Mouse (Mus musculus) intestine, embryonic 14.5 days (tissue): ENCODE measurements at regions not wholly inside any gene's neighbourhood (a gene's known extent, or its start where the extent isn't known, plus 50 kb on each side); places are given as distances from the start of the nearest gene placed in this dataset.

ENCODE experiments used
- ATAC-seq: fragments of 200-750 bp; cut with Nextera tagmentation; replicated peaks from 2 replicates; pipeline ENCODE4 v1.8.0; 2017; ENCODE audit warnings: low read depth, moderate number of reproducible peaks, moderate TSS enrichment, moderate library complexity; ENCODE audit not compliant: low FRiP score, low TSS enrichment
- DNase-seq: peaks from one replicate; pipeline ENCODE4 v3.0.0-alpha.2; 2018; ENCODE audit warnings: low spot score
- H3K27ac ChIP-seq: fragments of 300-500 bp; sonication (generic); 2 replicates; pipeline ENCODE4 v1.5.1; 2014; ENCODE audit warnings: low read depth, mild to moderate bottlenecking, control low read depth
- H3K27me3 ChIP-seq: fragments of 300-500 bp; sonication (generic); replicated peaks from 2 replicates; pipeline ENCODE4 v1.6.1; 2014; ENCODE audit warnings: low read length, control low read depth; ENCODE audit not compliant: control insufficient read depth, insufficient read depth
- H3K36me3 ChIP-seq: fragments of 300-500 bp; sonication (generic); 2 replicates; pipeline ENCODE4 v1.6.1; 2014; ENCODE audit warnings: low read length, control low read depth; ENCODE audit not compliant: control insufficient read depth, insufficient read depth
- H3K4me1 ChIP-seq: fragments of 300-500 bp; sonication (generic); replicated peaks from 2 replicates; pipeline ENCODE4 v1.6.1; 2014; ENCODE audit warnings: low read length, control low read depth, mixed read lengths; ENCODE audit not compliant: control insufficient read depth, insufficient read depth
- H3K4me2 ChIP-seq: fragments of 300-500 bp; sonication (generic); 2 replicates; pipeline ENCODE4 v1.6.1; 2014; ENCODE audit warnings: low read length
- H3K4me3 ChIP-seq: fragments of 300-500 bp; sonication (generic); 2 replicates; pipeline ENCODE4 v1.5.1; 2014; ENCODE audit warnings: low read depth, low read length, control low read depth, mixed read lengths
- H3K9ac ChIP-seq: fragments of 300-500 bp; sonication (generic); 2 replicates; pipeline ENCODE4 v1.6.1; 2014; ENCODE audit warnings: mild to moderate bottlenecking, low read length
- H3K9me3 ChIP-seq: fragments of 300-500 bp; sonication (generic); 2 replicates; pipeline ENCODE4 v1.6.1; 2016; ENCODE audit warnings: low read length, control low read depth; ENCODE audit not compliant: control insufficient read depth
- WGBS: fragments of 180-500 bp; shearing (Covaris S2); extraction: QIAGEN DNeasy Blood & Tissue Kit; methylation state at CpG from one replicate; pipeline ENCODE4 v1.1.7; 2014; 5-methylcytosine and 5-hydroxymethylcytosine counted together

DNA sequence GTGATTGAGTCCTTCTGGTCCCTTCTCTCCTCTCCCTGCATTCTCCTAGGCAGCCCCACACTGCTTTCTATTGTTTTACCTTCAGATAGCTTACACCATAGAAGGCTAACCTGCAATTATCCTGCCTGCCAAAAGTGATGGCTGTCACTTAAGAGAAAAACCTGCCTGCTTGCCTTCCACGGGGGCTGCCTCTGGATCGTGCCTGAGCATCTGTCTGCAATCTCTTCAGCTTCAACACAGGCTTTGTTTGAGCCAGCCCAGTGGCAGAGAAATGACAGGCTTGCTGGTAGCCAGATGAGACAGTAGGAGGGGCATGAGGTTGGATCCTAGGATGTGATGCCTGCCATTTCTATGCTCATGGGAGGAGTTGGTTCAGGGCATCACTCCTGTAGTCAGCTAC lies 345.2 kb upstream of the Tshz3 start:
- H3K4me3 ChIP-seq: no peak overlapping the region
- ATAC-seq (no peak), DNase-seq (no peak)
- no peaks in the 10 kb centered on the region for H3K9me3 ChIP-seq
- H3K36me3 ChIP-seq: no peaks in the 10 kb centered on the region
- H3K4me2 ChIP-seq: no peak overlapping the region
- WGBS: 46% methylated on average over 2 of the region's 2 CpGs
- no peak overlapping the region for H3K27ac ChIP-seq
- peaks cover 6% of the 10 kb centered on the region; the same call in 1 of the 2 replicates for H3K4me1 ChIP-seq
- H3K27me3 ChIP-seq: no peaks in the 10 kb centered on the region
- no peak overlapping the region for H3K9ac ChIP-seq

DNA sequence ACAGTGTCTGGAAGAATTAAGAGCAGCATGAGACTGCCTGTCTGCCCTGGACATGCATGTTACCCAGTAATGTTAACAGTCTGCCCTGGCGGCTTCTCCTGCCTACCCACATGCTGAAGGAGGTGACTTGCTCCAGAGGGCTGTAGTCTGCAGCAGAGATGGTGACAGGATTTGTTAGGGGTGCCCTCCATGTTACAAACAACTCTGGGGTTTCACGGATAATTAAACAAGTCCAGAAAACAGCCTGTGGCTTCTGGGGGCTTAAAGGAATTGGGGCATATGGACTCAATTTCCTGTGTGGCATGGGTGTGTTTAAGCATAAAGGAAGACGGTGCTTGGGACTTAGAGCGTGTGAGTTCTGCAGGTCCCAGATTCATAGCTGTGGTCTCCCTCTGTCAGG lies 347.3 kb upstream of the Tshz3 start:
- peaks cover 6% of the 10 kb centered on the region; the same call in 1 of the 2 replicates for H3K4me1 ChIP-seq
- no peak overlapping the region for H3K4me3 ChIP-seq
- WGBS: 59% methylated on average over 4 of the region's 4 CpGs
- ATAC-seq (no peak), DNase-seq (no peak)
- H3K27me3 ChIP-seq: no peaks in the 10 kb centered on the region
- H3K9ac ChIP-seq: no peak overlapping the region
- no peaks in the 10 kb centered on the region for H3K36me3 ChIP-seq
- no peak overlapping the region for H3K27ac ChIP-seq
- H3K9me3 ChIP-seq: no peaks in the 10 kb centered on the region
- H3K4me2 ChIP-seq: no peak overlapping the region

DNA sequence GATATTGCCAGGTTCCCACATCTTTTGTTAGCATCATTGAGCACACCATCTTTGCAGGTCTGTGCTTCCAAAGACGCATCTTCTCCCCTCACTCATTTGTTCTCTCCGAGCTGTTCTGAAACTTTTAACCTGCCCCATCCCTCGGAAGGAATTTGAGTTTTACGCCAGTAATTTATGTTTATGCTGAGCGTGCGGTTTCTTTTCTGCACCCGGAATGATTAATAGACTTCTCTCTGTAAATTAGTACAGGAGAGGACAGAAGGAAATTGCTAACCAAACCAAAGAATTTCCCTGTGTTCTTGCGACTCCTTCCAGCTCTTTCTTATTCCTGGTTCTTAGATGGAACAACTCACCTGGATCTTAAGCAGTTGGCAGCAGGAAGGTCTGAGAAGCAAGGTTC lies 349.7 kb upstream of the Tshz3 start:
- no peak overlapping the region for H3K4me2 ChIP-seq
- DNase-seq (no peak), ATAC-seq (no peak)
- no peak overlapping the region for H3K9ac ChIP-seq
- H3K27ac ChIP-seq: no peak overlapping the region
- H3K4me1 ChIP-seq: peaks cover 6% of the 10 kb centered on the region; the same call in 1 of the 2 replicates
- no peaks in the 10 kb centered on the region for H3K27me3 ChIP-seq
- WGBS: 31% methylated on average over 8 of the region's 8 CpGs
- H3K36me3 ChIP-seq: no peaks in the 10 kb centered on the region
- no peaks in the 10 kb centered on the region for H3K9me3 ChIP-seq
- no peak overlapping the region for H3K4me3 ChIP-seq

DNA sequence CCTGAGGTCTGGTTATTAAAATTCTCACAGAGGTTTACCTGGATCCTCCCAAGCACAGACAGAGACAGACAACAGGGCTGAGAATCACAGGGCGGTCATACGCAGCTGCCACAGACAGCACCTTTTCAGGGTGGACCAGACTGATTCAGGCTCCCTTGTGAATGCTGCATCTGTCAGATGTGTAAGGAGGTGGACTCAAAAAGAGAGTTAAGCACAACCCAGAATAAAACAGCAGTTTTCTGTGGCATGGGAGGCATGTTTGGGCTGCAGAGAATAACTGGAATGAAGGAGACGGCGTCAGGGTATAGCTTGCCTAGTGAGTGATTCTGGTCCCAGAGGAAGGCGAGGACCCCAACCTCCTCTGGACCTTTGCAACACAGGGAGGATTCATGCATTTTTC lies 363.1 kb upstream of the Tshz3 start:
- Histone ChIP-seq H3K27ac (no peak overlapping the region), H3K9ac (no peak overlapping the region), H3K4me2 (no peak overlapping the region), H3K9me3 (no peaks in the 10 kb centered on the region), H3K27me3 (no peaks in the 10 kb centered on the region), H3K4me3 (no peak overlapping the region), H3K4me1 (peaks cover 17% of the 10 kb centered on the region; the same call in 1 of the 2 replicates), H3K36me3 (no peaks in the 10 kb centered on the region)
- DNase-seq (no peak), ATAC-seq (no peak)
- WGBS: 88% methylated on average over 5 of the region's 5 CpGs

DNA sequence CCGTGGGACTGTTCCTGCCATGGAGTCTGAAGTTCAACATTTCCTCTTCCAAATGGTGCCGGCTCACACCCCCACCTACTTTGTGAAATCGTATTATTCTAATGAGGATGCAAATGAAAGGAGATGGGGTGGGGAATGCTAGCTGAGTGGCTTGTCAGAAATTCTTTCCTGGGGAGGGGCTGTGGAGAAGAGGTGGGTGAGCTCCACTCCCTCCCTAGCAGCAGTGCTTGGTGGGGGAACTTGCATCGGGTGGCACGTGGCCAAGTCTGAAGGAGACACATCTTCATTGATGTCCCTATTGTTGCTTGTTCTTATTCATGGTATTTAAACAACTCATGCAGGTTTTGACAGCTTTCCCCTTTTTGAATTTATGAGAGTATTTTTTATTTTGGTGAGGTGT lies 363.8 kb upstream of the Tshz3 start:
- Histone ChIP-seq H3K27me3 (no peaks in the 10 kb centered on the region), H3K27ac (no peak overlapping the region), H3K9me3 (no peaks in the 10 kb centered on the region), H3K9ac (no peak overlapping the region), H3K4me3 (no peak overlapping the region), H3K36me3 (no peaks in the 10 kb centered on the region), H3K4me2 (no peak overlapping the region), H3K4me1 (peaks cover 17% of the 10 kb centered on the region; the same call in 1 of the 2 replicates)
- DNase-seq (no peak), ATAC-seq (no peak)
- WGBS: 38% methylated on average over 5 of the region's 5 CpGs

DNA sequence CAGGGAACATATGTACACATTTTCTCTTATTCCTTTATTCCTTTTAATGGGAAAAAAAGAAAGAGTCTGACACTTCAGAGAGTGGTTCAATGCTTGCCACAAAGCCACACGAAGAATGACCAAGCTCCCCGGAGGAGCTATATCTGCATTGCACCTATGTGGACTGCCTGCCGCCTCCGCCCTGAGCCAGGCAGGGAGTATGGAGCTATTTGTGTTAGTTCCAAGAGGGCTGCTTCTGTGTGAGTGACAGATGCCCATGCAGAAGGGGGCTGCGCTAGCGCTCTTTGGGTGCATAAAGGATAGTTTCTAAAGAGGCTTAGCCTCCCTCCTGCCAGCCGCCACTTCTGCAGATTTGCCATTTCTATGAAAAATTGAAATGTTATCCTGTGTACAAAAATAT lies 365.3 kb upstream of the Tshz3 start:
- H3K36me3 ChIP-seq: no peaks in the 10 kb centered on the region
- ATAC-seq: no peak
- H3K4me3 ChIP-seq: no peak overlapping the region
- no peak overlapping the region for H3K4me2 ChIP-seq
- H3K9me3 ChIP-seq: no peaks in the 10 kb centered on the region
- no peaks in the 10 kb centered on the region for H3K27me3 ChIP-seq
- no peak for DNase-seq
- H3K27ac ChIP-seq: no peak overlapping the region
- WGBS: 78% methylated on average over 7 of the region's 7 CpGs
- no peak overlapping the region for H3K9ac ChIP-seq
- peaks cover 17% of the 10 kb centered on the region; the same call in 1 of the 2 replicates for H3K4me1 ChIP-seq

DNA sequence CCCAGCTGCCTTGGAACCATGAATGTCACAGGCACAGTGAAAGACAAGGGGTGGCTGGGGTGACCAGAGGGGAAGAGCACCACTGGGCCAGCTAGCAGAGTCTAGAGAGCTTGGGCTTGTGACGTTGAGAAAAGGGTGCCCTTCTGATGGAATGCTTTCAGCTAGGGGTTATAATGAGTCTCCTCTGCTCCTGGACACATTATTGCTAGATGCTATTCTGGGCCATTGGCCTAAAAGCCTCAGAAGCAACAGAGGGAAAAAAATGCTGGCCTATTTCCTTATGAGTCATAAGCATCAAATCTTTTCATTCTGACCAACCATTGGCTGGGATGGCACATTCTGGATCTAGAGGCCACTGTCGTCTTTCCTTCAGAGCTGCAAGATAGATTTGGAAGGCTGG lies 369.8 kb upstream of the Tshz3 start:
- DNase-seq: no peak
- Histone ChIP-seq H3K36me3 (no peaks in the 10 kb centered on the region), H3K4me2 (no peak overlapping the region), H3K27ac (no peak overlapping the region), H3K27me3 (no peaks in the 10 kb centered on the region), H3K4me3 (no peak overlapping the region), H3K9me3 (no peaks in the 10 kb centered on the region), H3K4me1 (peaks cover 15% of the 10 kb centered on the region; the same call in 1 of the 2 replicates), H3K9ac (no peak overlapping the region)
- no peak for ATAC-seq
- 87% methylated on average over 2 of the region's 2 CpGs for WGBS

DNA sequence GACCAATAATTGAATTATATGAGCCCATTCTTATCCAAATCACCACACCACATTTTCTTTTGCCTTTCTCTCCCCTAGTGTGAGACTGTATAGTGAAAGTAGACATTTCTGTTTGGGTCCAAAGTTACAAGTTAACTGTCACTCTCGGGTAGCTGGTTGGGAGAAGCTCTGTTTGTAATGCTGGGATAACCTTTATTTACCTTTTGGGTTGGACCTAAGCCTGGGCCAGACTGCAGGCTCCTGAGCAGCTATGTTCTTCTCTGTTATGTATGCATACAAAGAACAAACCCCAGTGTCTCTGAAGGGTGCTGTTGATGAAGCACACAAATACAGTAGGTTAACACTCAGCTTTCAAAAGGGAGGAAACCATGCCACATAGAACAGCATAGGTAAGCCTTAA lies 373.9 kb upstream of the Tshz3 start:
- DNase-seq: peak; percentile 28
- Histone ChIP-seq H3K27ac (no peak overlapping the region), H3K4me1 (no peaks in the 10 kb centered on the region), H3K9me3 (no peaks in the 10 kb centered on the region), H3K36me3 (no peaks in the 10 kb centered on the region), H3K4me2 (no peak overlapping the region), H3K9ac (no peak overlapping the region), H3K4me3 (no peak overlapping the region), H3K27me3 (no peaks in the 10 kb centered on the region)
- WGBS: 58% methylated on average over 1 of the region's 1 CpGs
- no peak for ATAC-seq

DNA sequence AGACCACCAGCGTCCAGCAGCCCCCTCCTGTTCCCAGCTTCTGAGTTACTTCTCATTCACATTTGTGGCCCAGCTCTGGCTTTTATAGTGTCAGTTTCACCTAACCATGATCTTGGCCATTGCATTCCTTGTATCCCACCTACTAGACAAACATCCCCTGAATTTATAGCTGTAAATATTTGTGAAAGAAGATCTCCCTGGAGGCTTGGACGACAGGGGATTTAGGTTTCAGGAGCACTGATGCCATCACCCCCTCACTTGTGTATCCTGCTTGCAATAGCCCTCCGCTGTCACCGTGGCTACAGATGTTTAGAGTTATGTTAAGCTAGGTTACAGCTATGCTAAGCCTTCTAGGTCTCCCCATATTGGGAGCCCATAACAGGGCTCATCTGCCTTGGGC lies 375.7 kb upstream of the Tshz3 start:
- ATAC-seq (no peak), DNase-seq (no peak)
- Histone ChIP-seq H3K4me2 (no peak overlapping the region), H3K9ac (no peak overlapping the region), H3K36me3 (no peaks in the 10 kb centered on the region), H3K4me3 (no peak overlapping the region), H3K4me1 (peaks cover 4% of the 10 kb centered on the region), H3K27me3 (no peaks in the 10 kb centered on the region), H3K27ac (no peak overlapping the region), H3K9me3 (no peaks in the 10 kb centered on the region)
- WGBS: 33% methylated on average over 4 of the region's 4 CpGs
